Mouse (Mus musculus) R1 (cell line): ENCODE data around the gene Slamf8.

Experiments used
- DNase-seq: peaks from one replicate; pipeline ENCODE4 v3.0.0-alpha.2; 2018; ENCODE audit warnings: low read depth, low spot score

Gene Slamf8

GRCm38 (mm10) chr1:172590385-172590784 is at the start of gene Slamf8:
Slamf8 (minus strand) TSS chr1:172590568.
- DNase-seq: no peak

GRCm38 (mm10) chr1:172638781-172639180 is 48.4 kb upstream of the Slamf8 start:
- no peak for DNase-seq

- DNase-seq: no peak
These were observed 47.4 kb upstream of the Slamf8 start for GRCm38 (mm10) chr1:172637801-172638200.

- DNase-seq: no peak
These were observed 45.9 kb upstream of the Slamf8 start for GRCm38 (mm10) chr1:172636266-172636665.

GRCm38 (mm10) chr1:172635258-172635657 is 44.9 kb upstream of the Slamf8 start:
- DNase-seq: no peak

- DNase-seq: no peak
These were observed 43.8 kb upstream of the Slamf8 start for GRCm38 (mm10) chr1:172634136-172634535.

- DNase-seq: peak; percentile 98
These were observed 42.3 kb upstream of the Slamf8 start, which contains the start of gene Dusp23 for GRCm38 (mm10) chr1:172632451-172633326. Dusp23 (minus strand) TSS chr1:172632962.

GRCm38 (mm10) chr1:172631721-172632120 is 41.4 kb upstream of the Slamf8 start:
- DNase-seq: peak; percentile 21

GRCm38 (mm10) chr1:172629831-172630230 is 39.5 kb upstream of the Slamf8 start:
- no peak for DNase-seq

GRCm38 (mm10) chr1:172626306-172626705 is 35.9 kb upstream of the Slamf8 start:
- DNase-seq: no peak

- no peak for DNase-seq
These were observed 33.7 kb upstream of the Slamf8 start for GRCm38 (mm10) chr1:172624081-172624480.

GRCm38 (mm10) chr1:172623599-172623998 is 33.2 kb upstream of the Slamf8 start:
- no peak for DNase-seq

GRCm38 (mm10) chr1:172619235-172619634 is 28.9 kb upstream of the Slamf8 start:
- peak; percentile 49 for DNase-seq

GRCm38 (mm10) chr1:172618141-172618540 is 27.8 kb upstream of the Slamf8 start:
- no peak for DNase-seq

- DNase-seq: no peak
These were observed 27.2 kb upstream of the Slamf8 start for GRCm38 (mm10) chr1:172617365-172618076.

- DNase-seq: no peak
These were observed 26.4 kb upstream of the Slamf8 start for GRCm38 (mm10) chr1:172616537-172617300.

GRCm38 (mm10) chr1:172615412-172615811 is 25.0 kb upstream of the Slamf8 start:
- DNase-seq: no peak

- DNase-seq: no peak
These were observed 24.3 kb upstream of the Slamf8 start for GRCm38 (mm10) chr1:172614654-172615053.

- DNase-seq: peak; percentile 41
These were observed 22.4 kb upstream of the Slamf8 start for GRCm38 (mm10) chr1:172612745-172613144.

- no peak for DNase-seq
These were observed 20.9 kb upstream of the Slamf8 start for GRCm38 (mm10) chr1:172611304-172611703.

GRCm38 (mm10) chr1:172602326-172602725 is 12.0 kb upstream of the Slamf8 start, which contains the start of gene Fcrl6:
Fcrl6 (minus strand) TSS chr1:172602551.
- no peak for DNase-seq

GRCm38 (mm10) chr1:172594495-172594894 is 4.1 kb upstream of the Slamf8 start:
- DNase-seq: peak; percentile 61
